Mouse (Mus musculus): Measurements from ENCODE around the gene Pear1. TPM values are rescaled to one million over a fixed set of nuclear protein-coding genes. Genes with fewer than 3 reads are reported as not detected.
A peak's percentile ranks its signal among the peaks of the same experiment; 100 is the strongest.

The Pear1 gene
- polyA plus RNA-seq, 1 experiment from 2014 or later = 6.7 TPM

DNA sequence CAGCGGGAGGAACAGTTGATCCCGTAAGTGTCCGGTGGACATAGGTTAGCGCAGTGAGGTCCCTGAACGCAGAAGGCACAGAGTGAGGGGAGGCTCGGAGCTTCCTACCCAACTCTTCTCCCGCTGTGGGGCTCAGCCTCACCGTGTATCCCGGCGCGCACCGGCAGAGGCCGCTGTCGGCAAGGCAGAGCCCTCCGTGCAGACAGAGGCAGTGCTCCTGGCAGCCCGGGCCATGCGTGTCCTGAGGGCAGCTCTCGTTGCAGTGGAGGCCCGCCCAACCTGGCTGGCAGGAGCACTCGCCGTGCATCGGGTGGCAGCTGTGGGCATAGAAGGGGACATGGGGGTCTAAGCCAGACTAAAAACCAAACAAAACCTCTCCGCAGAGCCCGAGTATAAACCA lies 68.1 kb downstream of the Pear1 start:
- WGBS = 3% methylated on average over 24 of the region's 24 CpGs
- H3K4me3 ChIP-seq (ENCODE audit: low read depth, low read length) = peak overlapping the region; percentile 35
- no peaks in the 10 kb centered on the region for H3K9me3 ChIP-seq (replicated peaks; ENCODE audit: control insufficient read depth, low read length, poor library complexity, severe bottlenecking)
- H3K36me3 ChIP-seq (ENCODE audit: control insufficient read depth, insufficient read depth, low read length) = no peaks in the 10 kb centered on the region
- peaks cover 4% of the 10 kb centered on the region for H3K27me3 ChIP-seq (ENCODE audit: control insufficient read depth, insufficient read depth, low read depth, low read length)
- no peak overlapping the region for H3K27ac ChIP-seq (ENCODE audit: low read length)
- peak overlapping the region; percentile 45 for H3K9ac ChIP-seq (ENCODE audit: low read depth, low read length)
- H3K4me1 ChIP-seq (ENCODE audit: control insufficient read depth, insufficient read depth, low read length) = no peaks in the 10 kb centered on the region
- H3K4me2 ChIP-seq (ENCODE audit: low read length) = peak overlapping the region; percentile 64
- peak; percentile 92 for ATAC-seq

DNA sequence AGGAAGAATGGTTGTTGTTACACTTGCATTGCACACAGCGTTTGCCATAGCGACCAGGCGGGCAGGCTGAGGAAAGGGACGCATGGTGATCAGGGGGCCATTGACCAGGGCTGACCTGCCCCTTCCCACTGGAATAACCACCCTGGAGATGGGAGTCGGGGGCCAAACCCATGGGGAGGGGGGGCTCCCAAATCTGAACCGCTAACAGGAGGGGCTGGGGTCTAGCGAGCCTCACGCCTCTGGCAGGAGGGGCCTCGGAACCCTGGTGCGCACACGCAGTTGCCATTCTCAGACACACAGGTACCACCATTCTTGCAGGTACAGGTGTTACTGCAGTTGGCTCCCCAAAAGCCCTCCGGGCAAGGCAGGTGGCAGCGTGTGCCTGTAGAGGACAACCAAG lies 70.3 kb downstream of the Pear1 start:
- H3K4me1 ChIP-seq (ENCODE audit: control insufficient read depth, insufficient read depth, low read length) = no peaks in the 10 kb centered on the region
- no peaks in the 10 kb centered on the region for H3K36me3 ChIP-seq (ENCODE audit: control insufficient read depth, insufficient read depth, low read length)
- WGBS = 85% methylated on average over 13 of the region's 13 CpGs
- H3K9me3 ChIP-seq (replicated peaks; ENCODE audit: control insufficient read depth, low read length, poor library complexity, severe bottlenecking) = no peaks in the 10 kb centered on the region
- H3K4me3 ChIP-seq (ENCODE audit: low read depth, low read length) = no peak overlapping the region
- no peak for ATAC-seq
- H3K4me2 ChIP-seq (ENCODE audit: low read length) = no peak overlapping the region
- H3K27ac ChIP-seq (ENCODE audit: low read length) = no peak overlapping the region
- no peak overlapping the region for H3K9ac ChIP-seq (ENCODE audit: low read depth, low read length)
- peaks cover 4% of the 10 kb centered on the region for H3K27me3 ChIP-seq (ENCODE audit: control insufficient read depth, insufficient read depth, low read depth, low read length)

- Histone ChIP-seq H3K36me3 (ENCODE audit: control insufficient read depth, insufficient read depth, low read length) (no peaks in the 10 kb centered on the region), H3K9ac (ENCODE audit: low read depth, low read length) (no peak overlapping the region), H3K27me3 (ENCODE audit: control insufficient read depth, insufficient read depth, low read depth, low read length) (peaks cover 4% of the 10 kb centered on the region), H3K4me1 (ENCODE audit: control insufficient read depth, insufficient read depth, low read length) (no peaks in the 10 kb centered on the region), H3K9me3 (replicated peaks; ENCODE audit: control insufficient read depth, low read length, poor library complexity, severe bottlenecking) (no peaks in the 10 kb centered on the region), H3K4me2 (ENCODE audit: low read length) (no peak overlapping the region), H3K27ac (ENCODE audit: low read length) (no peak overlapping the region), H3K4me3 (ENCODE audit: low read depth, low read length) (no peak overlapping the region)
- ATAC-seq = no peak
- WGBS = 91% methylated on average over 3 of the region's 3 CpGs
These were observed 71.5 kb downstream of the Pear1 start for GRCm38 (mm10) chr3:87752567-87752966.

- no peak for ATAC-seq
- H3K9ac ChIP-seq (ENCODE audit: low read depth, low read length) = no peak overlapping the region
- H3K4me3 ChIP-seq (ENCODE audit: low read depth, low read length) = no peak overlapping the region
- H3K27me3 ChIP-seq (ENCODE audit: control insufficient read depth, insufficient read depth, low read depth, low read length) = no peaks in the 10 kb centered on the region; the same call in 1 of the 2 replicates
- H3K4me2 ChIP-seq (ENCODE audit: low read length) = no peak overlapping the region
- no peaks in the 10 kb centered on the region for H3K9me3 ChIP-seq (replicated peaks; ENCODE audit: control insufficient read depth, low read length, poor library complexity, severe bottlenecking)
- no peak overlapping the region for H3K27ac ChIP-seq (ENCODE audit: low read length)
- WGBS = 88% methylated on average over 12 of the region's 12 CpGs
- H3K36me3 ChIP-seq (ENCODE audit: control insufficient read depth, insufficient read depth, low read length) = no peaks in the 10 kb centered on the region
- peaks cover 6% of the 10 kb centered on the region; the same call in 1 of the 2 replicates for H3K4me1 ChIP-seq (ENCODE audit: control insufficient read depth, insufficient read depth, low read length)
These were observed 74.1 kb downstream of the Pear1 start for GRCm38 (mm10) chr3:87749977-87750376.

- Histone ChIP-seq H3K9ac (ENCODE audit: low read depth, low read length) (no peak overlapping the region), H3K4me1 (ENCODE audit: control insufficient read depth, insufficient read depth, low read length) (peaks cover 7% of the 10 kb centered on the region; the same call in 1 of the 2 replicates), H3K4me3 (ENCODE audit: low read depth, low read length) (no peak overlapping the region), H3K9me3 (replicated peaks; ENCODE audit: control insufficient read depth, low read length, poor library complexity, severe bottlenecking) (no peaks in the 10 kb centered on the region), H3K27ac (ENCODE audit: low read length) (no peak overlapping the region), H3K36me3 (ENCODE audit: control insufficient read depth, insufficient read depth, low read length) (no peaks in the 10 kb centered on the region), H3K4me2 (ENCODE audit: low read length) (no peak overlapping the region), H3K27me3 (ENCODE audit: control insufficient read depth, insufficient read depth, low read depth, low read length) (no peaks in the 10 kb centered on the region; the same call in 1 of the 2 replicates)
- no peak for ATAC-seq
- 23% methylated on average over 5 of the region's 5 CpGs for WGBS
These were observed 75.1 kb downstream of the Pear1 start for GRCm38 (mm10) chr3:87749036-87749435.

DNA sequence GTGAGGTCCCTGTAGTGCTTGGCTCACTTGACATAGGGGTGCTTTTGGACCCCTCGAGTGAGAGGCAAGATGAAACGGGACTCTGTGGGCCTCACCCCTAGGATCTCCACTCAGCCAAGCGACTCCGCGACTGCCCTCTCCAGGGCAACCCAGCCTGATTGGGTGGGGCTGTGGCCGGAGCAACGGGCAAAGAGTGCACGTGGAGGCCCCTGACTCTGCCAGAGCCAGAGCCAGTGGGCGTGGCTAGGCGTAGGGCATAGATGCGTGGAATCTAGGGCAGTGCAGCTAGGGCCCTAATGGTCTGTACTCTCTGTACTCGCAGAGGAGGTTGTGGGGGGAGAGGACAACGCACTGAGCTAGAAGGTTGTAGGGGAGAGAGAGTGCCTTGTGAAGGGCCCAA lies 75.7 kb downstream of the Pear1 start, which contains the start of gene Lrrc71:
Lrrc71 (minus strand) TSS at position 195 of the 400 bp plus-strand sequence.
- H3K4me2 ChIP-seq (ENCODE audit: low read length) = no peak within 1 kb of the TSS
- H3K36me3 ChIP-seq (ENCODE audit: control insufficient read depth, insufficient read depth, low read length) = no peaks in the 10 kb centered on the region
- H3K27me3 ChIP-seq (ENCODE audit: control insufficient read depth, insufficient read depth, low read depth, low read length) = no peaks in the 10 kb centered on the region
- no peak within 1 kb of the TSS for H3K27ac ChIP-seq (ENCODE audit: low read length)
- peaks cover 7% of the 10 kb centered on the region; the same call in 1 of the 2 replicates for H3K4me1 ChIP-seq (ENCODE audit: control insufficient read depth, insufficient read depth, low read length)
- no peaks in the 10 kb centered on the region for H3K9me3 ChIP-seq (replicated peaks; ENCODE audit: control insufficient read depth, low read length, poor library complexity, severe bottlenecking)
- H3K9ac ChIP-seq (ENCODE audit: low read depth, low read length) = no peak within 1 kb of the TSS
- no peak within 1 kb of the TSS for H3K4me3 ChIP-seq (ENCODE audit: low read depth, low read length)
- no peak for ATAC-seq
- WGBS = 39% methylated on average over 13 of the region's 13 CpGs

DNA sequence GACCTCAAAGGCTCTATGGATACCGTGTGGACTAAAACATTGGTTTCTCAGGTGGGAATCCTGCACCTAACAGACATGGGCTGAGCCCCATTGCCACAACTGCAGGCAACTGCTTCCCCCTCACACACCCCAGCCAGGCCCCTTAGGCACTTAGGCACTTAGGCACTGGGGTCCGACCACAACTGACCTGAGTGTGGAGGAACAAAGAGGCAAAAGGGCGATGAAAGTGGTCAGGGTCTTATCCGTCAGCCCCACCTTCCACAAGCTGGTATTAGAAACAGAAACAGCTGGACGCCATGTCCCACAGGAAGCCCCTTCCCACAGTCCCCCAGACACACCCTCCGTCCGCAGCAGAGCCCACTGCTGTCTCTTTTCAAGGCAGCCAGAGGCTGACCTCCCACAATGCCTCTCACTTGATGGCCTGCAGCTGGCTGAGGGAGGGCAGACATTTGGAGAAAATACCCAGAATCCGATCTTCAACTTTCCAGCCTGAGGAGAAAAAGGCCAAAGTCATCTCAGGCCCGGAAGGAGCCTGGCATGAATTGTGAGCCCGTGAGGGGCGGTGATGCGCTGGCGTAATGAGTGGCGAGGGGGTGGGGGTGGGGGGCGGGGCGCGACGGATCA lies 79.0 kb downstream of the Pear1 start:
- peaks cover 7% of the 10 kb centered on the region; the same call in 1 of the 2 replicates for H3K4me1 ChIP-seq (ENCODE audit: control insufficient read depth, insufficient read depth, low read length)
- H3K36me3 ChIP-seq (ENCODE audit: control insufficient read depth, insufficient read depth, low read length) = peaks cover 2% of the 10 kb centered on the region; the same call in 1 of the 2 replicates
- H3K9ac ChIP-seq (ENCODE audit: low read depth, low read length) = peak overlapping the region; percentile 43; the same call in 1 of the 2 replicates
- no peak overlapping the region for H3K27ac ChIP-seq (ENCODE audit: low read length)
- WGBS = 18% methylated on average over 18 of the region's 18 CpGs
- H3K27me3 ChIP-seq (ENCODE audit: control insufficient read depth, insufficient read depth, low read depth, low read length) = no peaks in the 10 kb centered on the region
- no peaks in the 10 kb centered on the region for H3K9me3 ChIP-seq (replicated peaks; ENCODE audit: control insufficient read depth, low read length, poor library complexity, severe bottlenecking)
- H3K4me2 ChIP-seq (ENCODE audit: low read length) = peak overlapping the region; percentile 41
- no peak for ATAC-seq
- H3K4me3 ChIP-seq (ENCODE audit: low read depth, low read length) = no peak overlapping the region

DNA sequence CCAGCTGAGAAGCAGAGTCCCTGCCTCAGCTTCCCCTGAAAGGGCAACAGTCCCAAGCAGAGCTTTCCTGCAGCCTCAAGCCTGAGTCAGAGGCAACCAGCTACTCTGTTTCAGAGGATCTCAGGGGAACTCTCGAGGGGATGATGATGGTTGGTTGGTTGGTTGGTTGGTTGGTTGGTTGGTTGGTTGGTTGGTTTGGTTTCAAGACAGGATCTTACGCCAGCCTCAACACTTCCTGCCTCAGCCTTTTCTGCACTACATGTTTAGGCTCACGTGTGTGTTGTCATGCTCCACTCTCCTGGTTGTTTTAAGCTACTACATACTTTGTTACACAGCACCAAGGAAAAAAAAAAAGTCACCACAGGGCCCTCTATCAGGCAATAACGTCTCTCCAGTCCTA lies 80.2 kb downstream of the Pear1 start:
- Histone ChIP-seq H3K4me3 (ENCODE audit: low read depth, low read length) (no peak overlapping the region), H3K27me3 (ENCODE audit: control insufficient read depth, insufficient read depth, low read depth, low read length) (no peaks in the 10 kb centered on the region), H3K36me3 (ENCODE audit: control insufficient read depth, insufficient read depth, low read length) (peaks cover 2% of the 10 kb centered on the region; the same call in 1 of the 2 replicates), H3K4me1 (ENCODE audit: control insufficient read depth, insufficient read depth, low read length) (peaks cover 7% of the 10 kb centered on the region; the same call in 1 of the 2 replicates), H3K9me3 (replicated peaks; ENCODE audit: control insufficient read depth, low read length, poor library complexity, severe bottlenecking) (no peaks in the 10 kb centered on the region), H3K4me2 (ENCODE audit: low read length) (no peak overlapping the region), H3K9ac (ENCODE audit: low read depth, low read length) (no peak overlapping the region), H3K27ac (ENCODE audit: low read length) (no peak overlapping the region)
- ATAC-seq = no peak
- WGBS = 89% methylated on average over 4 of the region's 4 CpGs

DNA sequence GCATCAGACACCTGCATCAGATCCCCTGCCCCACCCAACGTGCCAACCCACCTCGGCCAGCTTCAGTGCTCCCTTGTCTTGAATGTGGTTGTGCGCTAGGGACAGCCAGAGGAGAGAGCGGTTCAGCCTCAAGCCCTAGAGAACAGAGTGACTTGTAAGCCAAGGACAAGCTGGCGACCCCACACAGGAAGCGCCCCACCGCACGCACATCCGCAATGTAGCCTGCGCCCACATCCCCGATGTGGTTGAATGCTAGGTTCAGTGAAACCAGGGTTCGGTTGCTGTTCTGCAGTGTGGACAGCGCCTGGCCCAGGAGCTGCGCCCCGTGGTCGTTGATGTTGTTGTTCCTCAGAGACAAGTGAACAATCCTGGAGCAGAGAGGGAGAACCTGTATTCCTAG lies 81.4 kb downstream of the Pear1 start:
- Histone ChIP-seq H3K4me3 (ENCODE audit: low read depth, low read length) (no peak overlapping the region), H3K9me3 (replicated peaks; ENCODE audit: control insufficient read depth, low read length, poor library complexity, severe bottlenecking) (no peaks in the 10 kb centered on the region), H3K4me1 (ENCODE audit: control insufficient read depth, insufficient read depth, low read length) (peaks cover 7% of the 10 kb centered on the region; the same call in 1 of the 2 replicates), H3K4me2 (ENCODE audit: low read length) (no peak overlapping the region), H3K36me3 (ENCODE audit: control insufficient read depth, insufficient read depth, low read length) (peaks cover 7% of the 10 kb centered on the region; the same call in 1 of the 2 replicates), H3K27ac (ENCODE audit: low read length) (no peak overlapping the region), H3K9ac (ENCODE audit: low read depth, low read length) (no peak overlapping the region), H3K27me3 (ENCODE audit: control insufficient read depth, insufficient read depth, low read depth, low read length) (no peaks in the 10 kb centered on the region)
- WGBS = 93% methylated on average over 16 of the region's 16 CpGs
- no peak for ATAC-seq
